Mouse (Mus musculus) retina, embryonic 14.5 days (tissue): ENCODE results near the gene Naaladl2.
"Not testable (repeated sequence)": the region's sequence is repeated elsewhere in the genome, so short reads cannot be mapped to it uniquely, and the experiment has no call there.

Experiments
- DNase-seq: peaks from one replicate; pipeline ENCODE4 v3.0.0-alpha.2; 2015; ENCODE audit warnings: low spot score

The Naaladl2 gene

DNA sequence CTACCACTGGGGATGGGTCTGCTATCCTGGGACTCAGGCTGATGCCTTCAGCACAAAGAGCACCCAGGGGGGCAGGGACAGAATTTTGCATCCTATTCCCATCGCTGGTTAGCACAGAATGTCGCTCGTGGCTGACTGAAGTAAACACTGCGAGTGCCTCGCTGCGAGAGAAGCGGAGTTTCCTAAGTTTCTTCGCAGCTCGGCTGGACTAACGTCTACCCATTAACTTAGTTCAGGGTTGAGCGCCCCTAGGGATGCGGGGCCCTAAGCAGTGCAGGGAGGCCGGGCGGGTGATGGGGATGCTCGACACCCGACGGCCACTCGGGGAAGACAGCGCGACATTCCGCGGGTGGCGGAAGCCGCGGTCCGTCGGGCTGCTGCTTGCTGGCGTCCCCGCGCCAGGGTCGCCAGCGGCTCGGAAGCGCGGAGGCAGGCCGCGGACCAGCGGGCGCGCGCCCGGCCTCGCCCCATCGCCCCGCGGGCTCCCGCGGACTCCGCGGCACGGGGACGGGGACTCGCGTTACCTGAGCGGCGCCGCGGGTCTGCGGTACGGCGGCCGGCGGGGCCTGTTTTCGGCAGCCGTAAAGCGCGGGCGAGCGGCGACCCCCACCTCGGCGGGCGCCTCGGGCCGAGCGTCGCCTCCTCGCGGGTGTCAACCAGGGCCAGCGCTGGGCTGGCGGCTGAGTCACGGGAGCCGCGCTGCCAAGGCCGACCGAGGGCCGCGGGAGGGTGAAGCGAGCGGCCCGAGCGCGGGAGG lies at the start of gene Naaladl2:
Gene Naaladl2, minus strand, starts transcription at position 707 of the 757 bp plus-strand sequence.
- DNase-seq: peak; percentile 80

DNA sequence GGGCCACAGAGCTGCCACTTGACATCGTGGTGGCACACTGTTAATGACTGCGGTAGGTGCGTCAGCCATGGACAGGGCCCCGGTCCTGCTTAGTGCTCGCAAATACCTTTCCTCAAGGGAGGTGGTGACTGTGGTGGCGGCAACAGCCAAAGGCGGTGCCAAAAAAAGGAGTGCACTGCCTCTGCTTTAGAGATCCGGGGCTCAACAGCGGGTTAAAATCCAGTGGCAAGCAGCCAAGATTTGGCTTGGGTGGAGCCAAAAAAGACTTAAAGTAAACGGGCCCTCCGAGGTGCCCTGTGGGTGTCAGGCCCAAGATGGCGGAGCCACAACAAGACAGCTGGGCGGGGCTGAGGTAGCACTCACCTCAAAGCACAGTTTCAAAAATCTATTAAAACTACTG lies 7.7 kb upstream of the Naaladl2 start:
- DNase-seq: no peak

DNA sequence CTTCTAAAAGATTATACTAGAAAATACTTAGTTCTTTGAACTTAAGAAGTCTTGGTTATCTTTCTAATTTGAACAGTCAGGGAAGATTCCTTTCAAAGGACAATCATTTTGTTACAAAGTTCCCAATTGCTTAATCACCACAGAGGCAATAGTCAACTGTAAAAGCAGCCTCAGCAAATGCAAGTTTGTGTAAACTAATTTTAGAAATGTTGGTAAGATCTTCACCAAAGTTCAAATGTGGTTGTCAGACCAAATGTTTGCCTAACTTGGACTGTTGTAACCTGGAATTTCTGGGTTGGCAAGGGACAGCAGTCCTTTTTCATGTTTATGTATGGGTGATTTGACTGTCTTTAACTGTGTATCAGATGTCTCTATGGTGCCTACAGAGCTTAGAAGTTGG lies 3.2 kb upstream of the Naaladl2 start:
- DNase-seq: no peak

DNA sequence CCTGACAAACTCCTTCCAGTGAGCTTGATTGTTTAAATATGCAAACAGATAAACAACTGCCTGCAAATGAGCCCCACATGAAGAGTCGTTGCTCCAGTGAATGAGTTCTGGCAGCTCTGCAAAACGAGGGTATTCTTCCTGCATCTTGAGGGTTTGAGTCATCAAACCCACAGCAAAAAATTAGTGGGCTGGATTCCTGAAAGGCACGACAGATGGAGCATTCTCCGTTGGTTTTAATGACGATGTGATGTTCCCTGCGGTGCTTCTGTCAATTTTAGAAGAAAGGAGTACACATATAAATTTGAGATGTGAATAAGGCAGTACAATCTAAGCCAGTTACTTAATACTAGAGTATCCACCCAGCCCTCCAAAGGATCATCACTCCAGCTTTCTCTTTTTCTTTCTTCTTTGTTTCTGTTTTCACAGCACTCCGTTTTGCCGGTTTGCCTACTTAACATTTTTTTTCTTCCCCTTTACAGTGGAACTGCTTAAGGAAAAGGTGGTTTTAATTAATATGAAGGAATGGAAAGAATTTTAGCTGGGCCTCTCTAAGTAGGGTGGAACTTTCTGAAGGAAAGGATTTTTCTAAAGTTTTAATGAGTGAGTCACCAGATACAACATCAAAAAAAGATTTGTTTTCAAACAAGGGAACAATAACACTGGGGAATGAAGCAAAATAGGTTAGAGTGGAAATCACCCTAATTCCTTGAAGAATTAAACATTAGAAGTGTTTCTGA lies 1.1 kb upstream of the Naaladl2 start:
- DNase-seq: peak; percentile 56

DNA sequence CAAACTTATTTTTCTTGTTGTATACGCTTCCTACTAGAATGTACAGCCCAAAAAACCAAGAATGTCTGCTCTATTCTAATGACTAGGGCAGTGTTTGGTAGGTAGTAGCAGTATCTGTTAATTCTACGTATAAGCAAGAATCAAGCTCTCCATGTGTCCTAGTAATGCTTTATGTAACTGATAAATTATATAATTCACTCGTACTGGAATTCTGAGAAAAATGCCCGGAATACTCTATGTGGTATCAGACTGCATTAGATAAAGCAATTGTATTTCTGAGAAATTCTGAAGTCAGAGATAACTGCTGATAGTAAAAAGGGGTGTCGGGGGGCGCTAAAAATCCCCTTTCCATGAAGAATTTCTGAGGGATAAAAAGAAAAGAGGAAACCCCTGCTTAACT lies 950 bp downstream of the Naaladl2 start:
- no peak for DNase-seq

DNA sequence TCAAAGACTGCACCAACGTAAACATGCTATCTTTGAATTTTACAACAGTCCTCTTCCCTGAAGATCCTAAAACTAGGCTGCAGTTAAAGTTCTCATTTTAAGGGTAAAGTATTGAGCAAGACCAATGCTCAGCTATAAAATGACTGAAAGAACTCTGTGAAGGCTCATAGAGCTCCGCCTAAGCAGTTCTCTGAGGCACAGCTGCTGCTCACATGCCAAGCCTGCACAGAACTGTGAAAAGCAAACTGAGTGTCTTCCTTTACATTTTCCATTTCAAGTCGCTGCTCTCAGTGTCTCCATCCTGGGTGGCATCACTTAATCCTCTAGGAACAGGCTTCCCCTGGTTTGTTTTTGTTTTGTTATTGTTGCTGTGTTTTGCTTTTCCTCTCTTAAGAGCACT lies 12.2 kb downstream of the Naaladl2 start:
- no peak for DNase-seq

DNA sequence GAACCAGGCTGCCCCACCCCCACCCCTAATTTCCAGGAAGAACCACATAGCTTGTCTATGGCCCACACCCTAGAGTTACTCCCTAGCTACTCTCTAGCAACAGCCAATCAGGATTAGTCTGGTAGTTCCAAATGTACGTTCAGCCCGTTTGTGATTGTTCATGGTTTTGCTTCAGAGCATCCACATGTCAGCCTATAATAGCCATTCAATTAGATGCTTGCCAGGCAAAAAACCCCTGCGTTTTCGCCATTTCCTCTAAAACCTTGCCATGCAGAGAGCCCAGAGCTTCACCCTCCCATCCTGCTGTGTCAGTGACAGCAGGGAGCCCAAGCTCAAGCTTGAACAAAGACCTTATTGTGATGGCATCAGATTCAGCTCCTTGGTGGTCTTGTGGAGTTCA lies 16.2 kb downstream of the Naaladl2 start:
- DNase-seq: peak; percentile 33

DNA sequence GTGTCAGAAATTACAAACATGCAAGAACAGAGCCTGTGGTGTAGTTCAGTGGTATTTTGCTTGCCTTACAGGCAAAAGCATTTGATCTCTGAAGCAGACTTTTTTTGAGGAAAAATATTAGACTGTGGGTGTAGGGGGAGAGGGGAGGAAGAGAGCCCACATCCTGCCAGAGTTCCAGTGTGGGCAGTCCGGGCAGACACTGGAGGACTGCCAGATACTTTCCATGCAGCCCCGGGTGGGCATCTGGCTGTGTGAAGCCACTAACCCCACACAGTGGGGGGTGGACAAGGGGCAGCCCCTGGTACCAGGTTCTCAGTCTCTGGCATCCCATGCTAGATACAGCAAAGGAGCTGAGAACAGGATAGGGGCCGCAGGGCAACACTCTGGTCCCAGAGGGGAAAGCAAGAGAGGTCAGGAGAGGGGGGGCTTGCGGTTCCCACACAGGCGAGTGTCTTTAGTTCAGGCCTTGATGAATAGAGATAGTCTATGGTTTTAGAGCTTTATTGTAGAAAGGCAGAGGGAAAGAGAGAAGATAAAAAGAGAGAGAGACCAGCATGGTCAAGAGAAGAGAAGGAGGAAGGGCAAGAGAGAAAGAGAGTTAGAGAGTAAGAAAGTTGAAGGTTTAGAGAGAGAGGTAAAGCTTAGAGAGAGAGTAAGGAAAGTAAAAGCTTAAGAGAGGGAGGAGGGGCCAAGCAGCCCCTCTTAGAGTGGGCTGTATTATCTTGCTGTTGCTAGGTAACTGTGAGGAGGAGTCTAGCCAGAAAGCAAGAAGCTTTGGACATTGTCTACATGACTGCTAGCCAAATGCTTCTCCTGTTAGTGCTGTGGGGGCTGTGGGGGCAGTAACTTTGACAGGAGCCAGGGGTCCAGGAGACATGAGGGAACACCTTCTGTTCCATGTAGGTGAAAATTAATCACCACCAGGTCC lies 18.9 kb downstream of the Naaladl2 start:
- DNase-seq: no peak

DNA sequence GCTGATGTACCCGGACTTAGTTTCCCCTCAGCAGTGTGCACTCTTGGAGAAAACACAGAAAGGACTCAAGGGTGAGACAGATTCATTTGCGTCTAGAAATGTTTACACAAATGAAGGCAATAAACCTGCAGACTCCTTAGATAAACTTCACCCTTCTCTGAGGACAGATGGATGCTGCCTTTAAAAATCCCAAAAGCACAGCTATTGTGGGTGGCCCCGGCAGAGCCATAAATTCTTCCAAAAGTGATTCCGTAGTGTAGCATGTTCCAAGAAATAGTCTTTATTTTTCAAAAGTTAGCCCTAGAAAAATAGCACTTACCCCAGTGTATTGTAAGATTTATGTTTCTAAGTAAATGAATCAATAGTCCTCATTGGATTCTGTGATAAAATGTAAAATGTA lies 31.0 kb downstream of the Naaladl2 start:
- DNase-seq: no peak

DNA sequence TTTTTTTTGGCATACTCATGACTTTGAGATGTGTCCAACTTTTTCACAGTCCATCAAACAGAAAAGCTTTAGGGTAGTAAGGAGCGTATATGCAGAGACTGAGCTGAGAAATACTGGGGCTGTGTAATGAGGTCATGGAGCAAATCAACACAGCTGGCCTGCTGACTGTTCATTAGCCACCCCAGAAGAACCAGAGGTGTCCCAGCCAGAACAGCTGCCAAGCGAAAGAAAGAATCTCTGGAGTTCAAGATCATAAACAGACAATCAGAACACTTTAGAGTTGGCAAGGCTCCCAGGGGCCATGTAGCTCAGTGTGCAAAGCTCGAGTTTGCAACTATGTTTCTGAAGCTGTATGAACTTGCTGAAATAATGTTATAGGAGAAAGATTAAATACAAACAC lies 35.1 kb downstream of the Naaladl2 start:
- DNase-seq: peak; percentile 53

DNA sequence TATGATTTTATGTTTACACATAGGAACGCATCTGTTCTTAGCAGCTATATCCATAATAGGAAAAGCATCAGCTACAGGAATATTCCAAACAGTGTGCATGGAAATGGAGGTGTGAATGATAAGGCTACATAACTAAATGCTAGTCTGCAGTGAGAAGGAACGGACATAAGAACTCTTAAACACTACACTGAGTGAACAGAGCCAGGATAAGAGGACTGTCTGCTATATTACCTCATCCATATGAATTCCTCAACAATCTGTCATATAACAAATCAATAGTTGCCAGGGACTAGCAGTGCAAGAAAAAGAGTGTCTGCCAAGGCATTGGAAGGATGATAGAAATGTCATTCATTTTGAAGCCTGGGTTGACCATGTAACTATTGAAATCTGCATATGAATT lies 51.1 kb downstream of the Naaladl2 start:
- DNase-seq: no peak

DNA sequence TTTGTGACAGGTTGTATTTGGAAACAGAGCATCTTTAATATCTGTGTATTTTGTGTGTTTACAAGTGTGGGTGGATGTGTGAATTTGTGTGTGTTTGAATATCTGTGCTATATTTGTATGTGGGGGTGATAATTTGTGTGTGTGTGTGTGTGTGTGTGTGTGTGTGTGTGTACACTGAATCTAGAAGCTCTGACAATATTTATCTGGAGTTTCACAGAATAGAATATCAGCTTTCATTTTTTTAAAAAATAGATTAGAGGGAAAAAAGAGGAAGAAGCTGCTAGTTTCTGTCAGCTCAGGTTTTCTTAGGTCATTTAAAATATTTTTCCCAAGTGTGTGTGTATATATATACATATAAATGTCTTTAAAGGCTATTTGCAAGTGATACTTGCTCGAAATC lies 68.3 kb downstream of the Naaladl2 start:
- DNase-seq: no peak

DNA sequence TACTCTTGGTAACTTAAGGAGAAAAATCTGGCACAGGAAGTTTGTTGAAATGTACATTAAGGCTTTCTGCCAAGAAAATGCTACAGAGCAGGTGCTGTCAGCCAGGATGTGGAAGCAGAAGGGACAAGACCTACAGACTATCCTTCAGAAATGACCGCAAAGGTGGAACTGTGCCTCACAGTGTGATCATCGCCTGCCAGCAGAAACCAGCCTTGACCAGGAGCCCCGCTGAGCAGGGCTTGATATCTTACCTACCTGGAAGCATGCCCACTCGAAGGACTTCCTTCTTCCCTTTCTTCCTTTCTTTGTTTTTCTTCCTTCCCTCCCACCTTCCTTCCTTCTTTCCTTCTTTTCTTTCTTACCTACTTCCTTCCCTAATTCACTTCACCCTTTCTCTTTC lies 69.8 kb downstream of the Naaladl2 start:
- DNase-seq: no peak

DNA sequence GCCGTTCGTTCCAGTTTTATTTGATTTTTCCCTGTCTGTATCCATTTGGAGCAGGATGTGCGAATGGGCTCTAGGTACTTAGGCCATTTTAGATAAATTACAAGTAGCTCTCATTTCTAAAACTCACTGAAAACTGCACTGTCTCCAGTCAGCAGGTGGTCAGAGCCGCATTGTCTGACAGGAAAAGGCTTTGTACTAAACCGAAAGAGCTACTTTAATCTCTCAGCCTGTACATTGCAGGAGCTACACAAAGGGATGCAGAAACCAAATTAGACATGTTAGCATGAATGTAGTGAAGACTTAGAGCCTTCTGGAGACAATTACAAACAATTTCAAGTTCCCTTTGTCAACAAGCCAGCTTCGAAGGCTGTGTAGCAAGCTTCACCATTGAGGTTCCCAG lies 70.2 kb downstream of the Naaladl2 start:
- peak; percentile 24 for DNase-seq

DNA sequence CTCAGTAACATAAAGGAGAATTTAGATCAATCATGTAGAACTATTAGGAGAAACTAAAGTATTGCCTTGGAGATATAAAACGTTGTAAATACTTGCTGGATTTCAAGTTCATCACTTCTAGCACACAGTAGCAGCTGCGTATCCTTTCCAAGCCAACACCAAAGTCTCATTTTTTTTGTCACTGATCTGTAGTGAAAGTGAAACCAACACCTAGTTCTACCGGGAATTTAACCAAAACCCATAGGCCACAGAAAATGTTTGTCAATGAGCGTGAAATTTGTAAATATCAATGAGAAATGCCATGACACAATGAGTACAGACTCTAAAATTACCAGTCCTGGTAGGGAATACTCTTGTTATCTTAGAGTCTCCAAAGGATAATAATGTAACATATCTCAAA lies 80.8 kb downstream of the Naaladl2 start:
- no peak for DNase-seq

DNA sequence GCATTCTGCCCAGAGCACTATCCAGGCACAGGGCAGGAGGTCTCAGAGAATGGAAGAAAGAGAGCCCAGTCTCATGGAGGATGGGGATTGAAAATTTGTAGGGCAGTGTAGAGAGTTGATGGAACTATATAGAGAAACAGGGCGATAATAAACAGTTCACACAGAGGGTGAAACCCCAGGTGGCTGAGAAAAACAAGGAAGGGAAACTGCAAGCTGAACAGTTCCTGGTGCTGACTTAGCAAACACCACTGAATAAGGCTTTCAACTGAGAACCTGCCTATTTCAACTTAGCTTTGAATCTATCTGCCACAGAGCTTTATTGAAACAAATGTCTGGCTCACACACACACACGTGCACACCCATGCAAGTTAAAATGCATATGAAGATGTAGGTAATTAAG lies 91.1 kb downstream of the Naaladl2 start:
- DNase-seq: no peak

DNA sequence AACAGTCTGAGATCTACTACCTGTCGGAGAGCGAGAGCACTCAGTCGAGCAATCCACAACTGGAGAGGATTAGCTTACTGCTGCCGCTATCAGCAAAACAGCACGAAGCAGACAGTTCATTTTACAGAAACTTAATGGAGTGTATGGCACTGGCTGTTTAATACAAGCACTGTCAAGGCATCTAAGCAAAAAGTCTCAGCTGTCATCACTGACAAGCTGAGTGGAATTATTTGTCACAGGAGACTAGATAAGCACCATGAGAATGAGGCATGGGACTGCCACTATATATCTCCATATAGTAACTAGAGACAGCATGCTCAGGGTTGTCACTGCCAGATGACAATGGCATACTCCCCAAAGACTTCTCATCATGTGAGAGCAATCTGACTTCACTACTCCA lies 124.1 kb downstream of the Naaladl2 start:
- peak; percentile 16 for DNase-seq

DNA sequence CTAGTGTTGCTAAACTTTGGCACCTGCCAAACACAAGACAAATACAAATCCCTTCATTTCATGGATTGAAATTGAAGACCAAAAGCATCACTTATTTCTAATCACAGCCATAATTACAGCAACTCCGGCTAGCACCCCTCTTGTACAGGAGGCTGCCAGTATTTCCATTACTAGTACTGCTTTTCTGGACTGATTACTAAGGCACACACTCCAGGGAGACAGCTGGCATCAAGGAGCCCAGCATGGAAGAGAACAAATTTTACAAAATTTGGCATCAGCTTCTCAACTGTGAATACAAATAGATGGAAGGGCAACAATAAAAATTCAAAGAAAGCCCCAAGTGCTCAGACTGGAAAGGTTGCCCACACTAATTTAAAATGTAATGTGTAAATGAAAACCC lies 133.3 kb downstream of the Naaladl2 start:
- no peak for DNase-seq

DNA sequence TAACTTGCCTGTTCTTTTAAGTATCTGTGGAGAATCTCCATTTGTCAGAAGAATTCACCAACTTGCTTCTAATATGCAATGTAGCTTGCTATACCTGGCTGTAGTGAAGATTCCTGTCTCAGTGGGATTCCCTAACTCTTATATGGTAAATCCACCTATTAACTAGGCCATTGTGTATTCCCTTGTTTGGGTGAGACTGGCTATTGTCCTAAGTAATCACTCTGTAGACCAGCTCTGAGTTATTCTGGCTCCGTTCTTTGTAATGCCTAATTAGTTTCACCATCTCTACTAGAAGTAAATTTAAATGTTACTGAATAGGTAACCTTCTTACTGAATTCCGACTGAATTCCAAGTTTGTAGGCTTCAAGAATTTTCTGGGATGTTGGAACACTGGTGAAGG lies 137.3 kb downstream of the Naaladl2 start:
- not testable (repeated sequence) for DNase-seq

DNA sequence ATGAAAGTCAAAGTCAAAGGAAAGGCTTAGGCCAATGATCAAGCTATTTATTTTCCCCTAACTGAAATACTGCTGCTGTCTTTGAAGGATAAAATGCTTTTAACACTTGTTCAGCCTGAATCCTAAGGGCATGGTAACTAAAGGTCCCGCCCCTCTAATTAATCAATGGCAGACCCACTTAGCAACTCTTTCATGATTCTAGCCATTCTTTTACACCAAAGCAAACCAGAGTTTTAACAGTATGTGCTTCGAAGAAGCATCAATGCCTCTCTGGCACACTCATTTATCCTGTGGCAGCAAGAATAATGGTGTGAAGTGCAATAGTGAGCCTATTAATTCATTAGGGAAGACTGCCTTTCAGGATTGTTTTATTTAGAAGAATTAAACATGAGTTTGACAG lies 151.5 kb downstream of the Naaladl2 start:
- DNase-seq: no peak

DNA sequence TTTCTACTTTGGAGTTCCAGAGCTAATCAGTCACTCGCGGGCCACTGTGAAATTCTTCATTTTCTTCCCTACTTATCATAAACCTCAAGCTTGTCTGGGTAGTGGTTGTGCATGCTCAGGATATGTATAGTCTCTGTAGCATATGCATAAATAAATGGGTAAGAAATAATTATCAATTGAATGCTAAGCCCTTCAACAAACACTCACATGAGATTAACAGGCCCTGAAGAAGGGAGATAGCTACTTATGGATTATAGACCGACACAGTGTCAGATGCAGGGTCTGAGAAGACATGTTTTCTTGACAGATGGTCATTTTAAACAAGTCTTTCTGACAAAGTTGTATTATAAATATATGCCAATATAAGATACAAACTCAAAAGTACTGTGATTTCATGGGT lies 152.0 kb downstream of the Naaladl2 start:
- DNase-seq: no peak

DNA sequence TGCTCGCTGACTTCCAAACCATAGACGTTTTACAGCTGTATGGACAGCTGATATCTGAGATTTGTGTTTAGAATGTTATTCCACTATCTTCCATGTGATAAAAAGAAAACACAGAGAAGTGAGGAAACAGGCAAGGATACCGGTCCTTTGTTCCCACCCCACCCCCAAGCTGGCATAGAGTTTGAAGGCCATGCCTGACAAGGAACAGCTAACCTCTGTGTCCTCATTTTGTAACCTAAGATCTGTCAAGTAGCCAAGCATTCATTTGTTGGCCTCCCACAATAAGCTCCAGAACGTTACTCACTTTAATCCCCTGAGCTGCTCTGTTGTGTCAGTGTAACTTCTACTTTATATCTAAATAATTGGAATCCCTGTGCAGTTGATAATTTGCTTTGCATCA lies 161.9 kb downstream of the Naaladl2 start:
- DNase-seq: no peak

DNA sequence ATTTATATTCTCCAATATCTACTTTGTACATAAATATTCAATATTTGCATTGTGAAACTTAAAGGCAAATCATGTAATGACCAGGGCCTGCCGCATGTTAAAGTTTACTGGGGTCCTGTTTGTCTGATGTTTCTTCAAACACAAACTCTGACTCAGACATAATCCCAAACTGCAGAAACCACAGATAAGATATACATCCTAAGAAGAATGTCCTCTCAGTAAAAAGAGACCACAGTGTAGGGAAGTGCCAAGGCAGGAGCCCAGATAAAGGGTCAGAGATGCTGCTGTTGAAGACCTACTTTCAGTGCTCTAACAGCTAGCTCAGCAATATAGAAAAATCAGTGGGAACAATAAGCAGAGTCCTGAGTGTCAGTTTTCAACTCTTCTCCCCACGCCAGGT lies 201.9 kb downstream of the Naaladl2 start:
- DNase-seq: no peak
